Mouse (Mus musculus): Measurements from ENCODE around the gene Itgb2. TPM values are rescaled to one million over a fixed set of nuclear protein-coding genes. Genes with fewer than 3 reads are reported as not detected.

The Itgb2 gene
- polyA plus RNA-seq, 1 experiment from 2014 or later, result 20.6 TPM

DNA sequence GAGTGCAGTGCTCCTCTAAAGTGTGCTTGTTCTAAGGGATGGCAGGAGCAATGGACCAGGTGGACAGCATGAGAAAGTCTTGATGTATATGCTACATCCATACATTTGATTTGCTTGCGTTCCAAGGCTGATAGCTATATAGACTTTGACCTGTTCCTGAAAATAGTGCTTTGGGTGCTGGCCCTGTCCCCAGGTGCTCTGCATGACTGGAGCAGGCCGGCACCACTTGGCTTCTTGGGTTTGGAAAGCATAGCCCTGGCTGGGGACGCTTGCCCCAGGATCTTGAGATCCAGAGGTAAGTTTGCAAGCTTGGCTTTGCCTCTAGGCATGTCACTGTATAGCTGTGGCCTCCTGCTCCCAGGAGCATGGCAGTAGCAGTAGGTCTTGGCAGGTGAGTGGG, 56.6 kb downstream of the Itgb2 start:
- WGBS (ENCODE audit: insufficient replicate concordance), result 74% methylated on average over 3 of the region's 3 CpGs
- no peak overlapping the region for H3K9ac ChIP-seq (ENCODE audit: low read depth, low read length)
- peaks cover 7% of the 10 kb centered on the region for H3K36me3 ChIP-seq (ENCODE audit: control insufficient read depth, insufficient read depth)
- ATAC-seq (ENCODE audit: low read depth), result no peak
- H3K27me3 ChIP-seq (ENCODE audit: control insufficient read depth, insufficient read depth, low read depth, low read length), result no peaks in the 10 kb centered on the region
- peaks cover 61% of the 10 kb centered on the region for H3K4me1 ChIP-seq (ENCODE audit: control insufficient read depth, low read depth, low read length)
- H3K4me2 ChIP-seq (ENCODE audit: low read depth, low read length), result no peak overlapping the region
- no peak overlapping the region for H3K4me3 ChIP-seq (ENCODE audit: low read depth, low read length)
- no peak overlapping the region for H3K27ac ChIP-seq (ENCODE audit: low read length)
- no peaks in the 10 kb centered on the region for H3K9me3 ChIP-seq (replicated peaks; ENCODE audit: control insufficient read depth, low read length)

DNA sequence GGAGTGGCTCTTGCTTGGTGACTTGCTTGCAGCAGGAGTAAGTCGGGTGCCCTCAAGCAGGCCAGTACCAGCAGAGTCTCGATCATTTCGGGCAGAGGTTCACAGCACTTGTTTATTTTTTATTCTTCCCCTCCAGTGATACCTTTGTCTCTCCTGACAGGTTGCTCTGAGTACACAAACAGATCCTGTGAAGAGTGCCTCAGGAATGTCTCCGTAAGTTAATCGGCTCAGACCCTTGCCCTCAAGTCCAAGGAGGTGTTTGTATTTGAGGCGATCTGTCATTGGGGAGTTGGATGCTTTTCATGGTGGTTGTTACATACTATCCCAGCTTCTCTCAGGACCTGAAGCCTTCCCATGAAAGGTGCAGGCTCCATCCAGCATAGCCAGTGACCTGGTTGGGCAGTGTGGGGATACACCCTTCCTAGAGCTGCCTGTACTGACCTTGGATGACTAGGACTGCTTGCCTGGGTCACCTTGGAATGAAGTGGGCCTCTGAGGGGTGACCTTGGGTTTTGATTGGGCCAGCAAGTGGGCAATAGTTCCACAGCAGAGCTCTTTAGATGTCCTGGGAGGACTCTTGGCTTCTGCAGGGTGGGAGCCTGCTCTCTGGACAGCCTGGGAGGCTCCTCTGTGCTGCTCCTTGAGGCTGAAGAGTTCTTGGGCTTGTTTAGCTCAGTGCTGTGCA, 57.2 kb downstream of the Itgb2 start:
- Histone ChIP-seq H3K9me3 (replicated peaks; ENCODE audit: control insufficient read depth, low read length) (no peaks in the 10 kb centered on the region), H3K27ac (ENCODE audit: low read length) (no peak overlapping the region), H3K27me3 (ENCODE audit: control insufficient read depth, insufficient read depth, low read depth, low read length) (no peaks in the 10 kb centered on the region), H3K9ac (ENCODE audit: low read depth, low read length) (no peak overlapping the region), H3K4me3 (ENCODE audit: low read depth, low read length) (no peak overlapping the region), H3K4me2 (ENCODE audit: low read depth, low read length) (no peak overlapping the region), H3K4me1 (ENCODE audit: control insufficient read depth, low read depth, low read length) (peaks cover 59% of the 10 kb centered on the region), H3K36me3 (ENCODE audit: control insufficient read depth, insufficient read depth) (peaks cover 8% of the 10 kb centered on the region)
- ATAC-seq (ENCODE audit: low read depth), result no peak
- 71% methylated on average over 6 of the region's 6 CpGs for WGBS (ENCODE audit: insufficient replicate concordance)

DNA sequence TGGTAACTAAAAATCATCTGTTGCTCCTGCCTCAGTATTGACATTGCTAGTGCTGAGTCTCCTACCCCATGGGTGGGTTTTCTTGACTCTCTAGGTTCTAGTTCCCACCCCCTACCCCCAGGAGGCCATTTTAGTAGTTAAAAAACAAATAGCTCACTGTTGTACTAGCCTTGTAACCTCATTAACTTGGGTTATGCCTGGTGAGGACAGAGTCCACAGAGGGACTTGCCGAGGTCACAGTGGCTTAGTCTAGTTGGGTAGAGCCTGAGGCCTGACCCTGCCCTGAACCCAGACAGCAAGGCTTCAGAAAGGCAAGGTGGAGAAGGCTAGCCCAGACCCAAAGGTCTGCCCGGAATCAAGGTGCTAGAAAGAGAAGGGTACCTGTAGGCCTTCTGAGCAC, 58.0 kb downstream of the Itgb2 start:
- no peak overlapping the region for H3K4me2 ChIP-seq (ENCODE audit: low read depth, low read length)
- H3K4me1 ChIP-seq (ENCODE audit: control insufficient read depth, low read depth, low read length), result peaks cover 51% of the 10 kb centered on the region
- WGBS (ENCODE audit: insufficient replicate concordance), result 75% methylated on average over 2 of the region's 2 CpGs
- ATAC-seq (ENCODE audit: low read depth), result no peak
- no peak overlapping the region for H3K4me3 ChIP-seq (ENCODE audit: low read depth, low read length)
- no peaks in the 10 kb centered on the region for H3K27me3 ChIP-seq (ENCODE audit: control insufficient read depth, insufficient read depth, low read depth, low read length)
- H3K9me3 ChIP-seq (replicated peaks; ENCODE audit: control insufficient read depth, low read length), result no peaks in the 10 kb centered on the region
- no peak overlapping the region for H3K9ac ChIP-seq (ENCODE audit: low read depth, low read length)
- H3K27ac ChIP-seq (ENCODE audit: low read length), result no peak overlapping the region; the same call in 1 of the 2 replicates
- peaks cover 13% of the 10 kb centered on the region for H3K36me3 ChIP-seq (ENCODE audit: control insufficient read depth, insufficient read depth)

DNA sequence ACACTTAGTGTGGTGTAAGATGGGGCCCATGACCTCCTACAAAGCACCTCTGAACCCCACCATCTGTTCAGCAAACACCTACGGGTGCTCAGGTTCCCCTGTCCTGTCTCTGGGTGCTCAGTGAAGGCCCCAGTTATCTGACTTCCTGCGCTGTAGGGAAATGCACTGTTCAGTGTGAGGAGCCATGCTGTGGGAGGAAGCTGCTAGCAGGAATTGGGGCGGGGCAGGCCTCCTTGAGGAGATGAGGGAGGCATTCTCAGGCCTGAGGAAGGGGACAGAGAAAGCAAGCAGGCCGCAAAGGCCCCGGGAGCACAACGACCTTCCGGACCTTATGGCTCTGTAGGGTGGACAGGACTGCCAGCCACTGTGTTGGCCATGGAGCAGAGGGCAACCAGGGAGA, 59.1 kb downstream of the Itgb2 start:
- H3K36me3 ChIP-seq (ENCODE audit: control insufficient read depth, insufficient read depth), result peaks cover 24% of the 10 kb centered on the region
- ATAC-seq (ENCODE audit: low read depth), result no peak
- H3K4me1 ChIP-seq (ENCODE audit: control insufficient read depth, low read depth, low read length), result peaks cover 40% of the 10 kb centered on the region
- no peaks in the 10 kb centered on the region for H3K27me3 ChIP-seq (ENCODE audit: control insufficient read depth, insufficient read depth, low read depth, low read length)
- H3K9me3 ChIP-seq (replicated peaks; ENCODE audit: control insufficient read depth, low read length), result no peaks in the 10 kb centered on the region
- H3K27ac ChIP-seq (ENCODE audit: low read length), result peak overlapping the region; percentile 38
- no peak overlapping the region for H3K4me2 ChIP-seq (ENCODE audit: low read depth, low read length)
- 31% methylated on average over 7 of the region's 7 CpGs for WGBS (ENCODE audit: insufficient replicate concordance)
- H3K9ac ChIP-seq (ENCODE audit: low read depth, low read length), result no peak overlapping the region
- H3K4me3 ChIP-seq (ENCODE audit: low read depth, low read length), result no peak overlapping the region

DNA sequence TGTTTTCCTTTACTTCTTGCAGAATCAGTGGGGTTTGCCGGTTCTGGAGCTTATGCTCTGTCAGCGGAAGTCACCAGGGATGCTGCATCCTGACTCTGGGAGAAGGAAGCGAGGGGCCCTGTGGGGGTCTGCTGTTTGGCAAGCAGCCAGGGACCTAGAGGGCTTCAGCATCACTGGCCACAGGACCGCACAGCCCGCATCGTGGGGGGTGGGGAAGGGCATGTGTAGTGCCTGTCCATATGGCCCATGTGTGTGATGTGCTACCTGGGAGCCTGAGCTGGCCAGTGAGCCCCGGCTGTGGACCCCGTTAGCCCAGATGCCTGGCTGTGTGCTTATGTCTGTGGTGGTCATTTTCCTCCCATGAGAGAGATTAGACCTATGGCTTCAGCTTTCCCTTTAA, 59.7 kb downstream of the Itgb2 start:
- H3K9ac ChIP-seq (ENCODE audit: low read depth, low read length), result no peak overlapping the region
- ATAC-seq (ENCODE audit: low read depth), result no peak
- H3K36me3 ChIP-seq (ENCODE audit: control insufficient read depth, insufficient read depth), result peaks cover 31% of the 10 kb centered on the region
- no peaks in the 10 kb centered on the region for H3K27me3 ChIP-seq (ENCODE audit: control insufficient read depth, insufficient read depth, low read depth, low read length)
- H3K4me3 ChIP-seq (ENCODE audit: low read depth, low read length), result no peak overlapping the region
- 75% methylated on average over 8 of the region's 8 CpGs for WGBS (ENCODE audit: insufficient replicate concordance)
- peaks cover 39% of the 10 kb centered on the region for H3K4me1 ChIP-seq (ENCODE audit: control insufficient read depth, low read depth, low read length)
- no peaks in the 10 kb centered on the region for H3K9me3 ChIP-seq (replicated peaks; ENCODE audit: control insufficient read depth, low read length)
- H3K4me2 ChIP-seq (ENCODE audit: low read depth, low read length), result no peak overlapping the region
- H3K27ac ChIP-seq (ENCODE audit: low read length), result no peak overlapping the region; the same call in 1 of the 2 replicates

DNA sequence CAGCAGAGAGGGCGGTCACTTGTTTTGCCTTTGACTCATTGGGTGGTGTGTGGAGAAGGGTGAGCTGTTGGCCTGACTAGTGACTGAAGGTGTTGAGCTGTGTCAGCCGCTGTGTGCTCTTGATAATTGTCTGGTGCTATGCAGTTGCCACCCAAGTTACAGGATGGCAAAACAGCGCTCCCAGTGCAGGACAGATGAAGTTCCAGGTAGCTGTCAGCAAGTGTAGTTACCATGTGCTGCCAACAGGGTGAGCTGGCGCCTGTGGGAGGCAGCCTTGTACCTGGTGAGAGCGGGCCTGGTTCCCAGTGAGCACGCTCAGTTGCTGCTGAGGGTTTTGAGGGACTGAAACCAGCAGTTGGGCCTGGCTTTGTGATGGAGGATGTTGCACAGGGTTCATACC, 60.8 kb downstream of the Itgb2 start:
- peak; percentile 80 for ATAC-seq (ENCODE audit: low read depth)
- peaks cover 35% of the 10 kb centered on the region for H3K36me3 ChIP-seq (ENCODE audit: control insufficient read depth, insufficient read depth)
- H3K4me3 ChIP-seq (ENCODE audit: low read depth, low read length), result no peak overlapping the region
- H3K9ac ChIP-seq (ENCODE audit: low read depth, low read length), result no peak overlapping the region
- H3K27ac ChIP-seq (ENCODE audit: low read length), result peak overlapping the region; percentile 24; the same call in 1 of the 2 replicates
- H3K9me3 ChIP-seq (replicated peaks; ENCODE audit: control insufficient read depth, low read length), result no peaks in the 10 kb centered on the region
- H3K27me3 ChIP-seq (ENCODE audit: control insufficient read depth, insufficient read depth, low read depth, low read length), result no peaks in the 10 kb centered on the region
- WGBS (ENCODE audit: insufficient replicate concordance), result 29% methylated on average over 6 of the region's 6 CpGs
- H3K4me1 ChIP-seq (ENCODE audit: control insufficient read depth, low read depth, low read length), result peaks cover 39% of the 10 kb centered on the region
- H3K4me2 ChIP-seq (ENCODE audit: low read depth, low read length), result no peak overlapping the region

DNA sequence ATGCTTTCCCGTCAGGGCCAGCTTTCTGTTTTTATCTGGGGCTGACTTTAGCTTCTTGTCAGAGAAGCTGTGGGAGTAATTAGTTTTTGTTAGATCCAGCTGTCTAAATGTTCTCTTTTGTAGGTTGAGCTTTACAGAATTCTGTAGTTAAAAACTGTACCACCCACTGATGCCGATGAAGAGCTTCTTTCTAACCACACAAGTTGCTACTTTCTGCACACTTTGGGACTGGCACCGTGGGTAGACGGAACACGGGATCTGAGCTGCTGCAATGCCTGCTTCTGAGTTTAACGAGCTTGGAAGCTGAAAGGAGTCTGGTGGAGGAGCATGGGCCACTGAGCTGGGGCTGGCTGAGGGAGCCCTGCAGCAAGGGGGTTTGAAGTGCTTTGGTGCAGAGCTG, 61.5 kb downstream of the Itgb2 start:
- Histone ChIP-seq H3K4me1 (ENCODE audit: control insufficient read depth, low read depth, low read length) (peaks cover 39% of the 10 kb centered on the region), H3K9ac (ENCODE audit: low read depth, low read length) (no peak overlapping the region), H3K4me3 (ENCODE audit: low read depth, low read length) (no peak overlapping the region), H3K36me3 (ENCODE audit: control insufficient read depth, insufficient read depth) (peaks cover 35% of the 10 kb centered on the region), H3K27ac (ENCODE audit: low read length) (no peak overlapping the region), H3K27me3 (ENCODE audit: control insufficient read depth, insufficient read depth, low read depth, low read length) (no peaks in the 10 kb centered on the region), H3K4me2 (ENCODE audit: low read depth, low read length) (no peak overlapping the region), H3K9me3 (replicated peaks; ENCODE audit: control insufficient read depth, low read length) (no peaks in the 10 kb centered on the region)
- ATAC-seq (ENCODE audit: low read depth), result no peak
- WGBS (ENCODE audit: insufficient replicate concordance), result 85% methylated on average over 6 of the region's 6 CpGs

DNA sequence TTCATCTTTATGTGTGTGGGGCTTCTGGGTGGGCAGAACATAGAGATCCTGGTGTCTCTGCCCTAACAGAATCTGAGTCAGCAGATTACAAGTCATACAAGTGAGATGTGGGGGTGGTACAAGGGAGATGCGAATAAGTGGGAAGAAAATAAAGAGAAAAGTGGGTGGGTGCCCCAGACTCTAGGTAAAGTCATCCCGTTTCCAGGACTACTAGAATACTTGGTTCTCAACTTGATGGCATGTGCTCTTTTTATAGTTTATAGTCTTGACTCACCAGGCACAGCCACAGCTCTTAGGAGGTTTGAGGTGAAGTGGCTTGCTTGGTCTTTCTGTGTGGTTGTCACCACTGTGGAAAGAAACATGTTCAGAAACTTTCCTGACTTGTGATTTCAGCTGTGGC, 66.0 kb downstream of the Itgb2 start:
- no peak for ATAC-seq (ENCODE audit: low read depth)
- Histone ChIP-seq H3K27ac (ENCODE audit: low read length) (no peak overlapping the region), H3K4me3 (ENCODE audit: low read depth, low read length) (no peak overlapping the region), H3K9me3 (replicated peaks; ENCODE audit: control insufficient read depth, low read length) (no peaks in the 10 kb centered on the region), H3K36me3 (ENCODE audit: control insufficient read depth, insufficient read depth) (peaks cover 47% of the 10 kb centered on the region), H3K27me3 (ENCODE audit: control insufficient read depth, insufficient read depth, low read depth, low read length) (no peaks in the 10 kb centered on the region), H3K4me1 (ENCODE audit: control insufficient read depth, low read depth, low read length) (peaks cover under 1% of the 10 kb centered on the region), H3K4me2 (ENCODE audit: low read depth, low read length) (no peak overlapping the region), H3K9ac (ENCODE audit: low read depth, low read length) (no peak overlapping the region)
- 76% methylated on average over 2 of the region's 2 CpGs for WGBS (ENCODE audit: insufficient replicate concordance)

DNA sequence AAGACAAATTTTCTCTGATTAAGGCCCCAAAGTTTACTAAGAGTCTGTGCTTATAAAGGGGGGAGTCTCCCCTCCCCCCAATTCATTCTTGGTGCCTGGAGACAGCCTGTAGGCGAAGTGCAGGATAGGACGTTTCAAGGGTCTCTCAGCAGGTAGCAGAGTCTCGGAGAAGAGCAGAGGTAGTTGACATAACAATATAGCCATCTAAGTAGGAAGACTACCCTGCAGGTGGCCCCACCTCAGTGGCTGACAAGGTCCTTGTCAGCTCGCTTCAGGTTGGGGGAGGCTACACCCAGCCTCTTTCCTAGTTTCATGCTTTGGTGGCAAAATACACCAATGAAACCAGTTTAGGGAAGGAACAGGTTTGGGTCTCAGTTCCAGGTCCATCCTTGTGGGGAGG, 73.0 kb downstream of the Itgb2 start:
- Histone ChIP-seq H3K4me1 (ENCODE audit: control insufficient read depth, low read depth, low read length) (peaks cover 21% of the 10 kb centered on the region), H3K9me3 (replicated peaks; ENCODE audit: control insufficient read depth, low read length) (no peaks in the 10 kb centered on the region), H3K9ac (ENCODE audit: low read depth, low read length) (no peak overlapping the region), H3K36me3 (ENCODE audit: control insufficient read depth, insufficient read depth) (peaks cover 10% of the 10 kb centered on the region), H3K4me2 (ENCODE audit: low read depth, low read length) (no peak overlapping the region), H3K4me3 (ENCODE audit: low read depth, low read length) (no peak overlapping the region), H3K27me3 (ENCODE audit: control insufficient read depth, insufficient read depth, low read depth, low read length) (no peaks in the 10 kb centered on the region), H3K27ac (ENCODE audit: low read length) (no peak overlapping the region)
- ATAC-seq (ENCODE audit: low read depth), result no peak
- WGBS (ENCODE audit: insufficient replicate concordance), result 61% methylated on average over 4 of the region's 4 CpGs

All from liver, embryonic 16.5 days (tissue).